Mouse (Mus musculus) kidney, postnatal 0 days (tissue): ENCODE measurements around the gene Cc2d1a. TPM values are rescaled to one million over a fixed set of nuclear protein-coding genes. Genes with fewer than 3 reads are reported as not detected.

Source experiments
- ATAC-seq: fragments of 200-750 bp; cut with Nextera tagmentation; replicated peaks from 2 replicates; pipeline ENCODE4 v1.8.0; 2017; ENCODE audit warnings: low read depth, moderate number of reproducible peaks, moderate TSS enrichment, moderate library complexity; ENCODE audit not compliant: low FRiP score
- DNase-seq: peaks from one replicate; pipeline ENCODE4 v3.0.0-alpha.2; 2016; ENCODE audit warnings: low spot score
- H3K27ac ChIP-seq: fragments of 300-500 bp; sonication (generic); 2 replicates; pipeline ENCODE4 v1.5.1; 2014; ENCODE audit warnings: mild to moderate bottlenecking
- H3K27me3 ChIP-seq: fragments of 300-500 bp; sonication (generic); 2 replicates; pipeline ENCODE4 v1.6.1; 2014; ENCODE audit warnings: low read length, mixed read lengths; ENCODE audit not compliant: insufficient read depth
- H3K36me3 ChIP-seq: fragments of 300-500 bp; sonication (generic); 2 replicates; pipeline ENCODE4 v1.6.1; 2014; ENCODE audit warnings: low read length, mixed read lengths; ENCODE audit not compliant: insufficient read depth
- H3K4me1 ChIP-seq: fragments of 300-500 bp; sonication (generic); replicated peaks from 2 replicates; pipeline ENCODE4 v1.6.1; 2014; ENCODE audit warnings: antibody characterized with exemption, low read length, mixed read lengths; ENCODE audit not compliant: insufficient read depth
- H3K4me2 ChIP-seq: fragments of 300-500 bp; sonication (generic); 2 replicates; pipeline ENCODE4 v1.6.1; 2014; ENCODE audit warnings: mild to moderate bottlenecking, low read length, moderate library complexity, mixed read lengths
- H3K4me3 ChIP-seq: fragments of 300-500 bp; sonication (generic); replicated peaks from 2 replicates; pipeline ENCODE4 v1.5.1; 2014; ENCODE audit warnings: low read depth, low read length
- H3K9ac ChIP-seq: fragments of 300-500 bp; sonication (generic); 2 replicates; pipeline ENCODE4 v1.6.1; 2014; ENCODE audit warnings: low read depth, low read length
- H3K9me3 ChIP-seq: fragments of 300-500 bp; sonication (generic); replicated peaks from 2 replicates; pipeline ENCODE4 v1.6.1; 2016; ENCODE audit warnings: low read length, inconsistent platforms, mixed read lengths
- CTCF ChIP-seq: IDR thresholded peaks from 2 replicates; pipeline ENCODE4 v1.5.1; 2016; ENCODE audit warnings: antibody characterized with exemption, low read depth, mild to moderate bottlenecking, moderate library complexity
- WGBS: fragments of 180-500 bp; shearing (Covaris S2); extraction: QIAGEN DNeasy Blood & Tissue Kit; methylation state at CpG from one replicate; pipeline ENCODE4 v1.1.7; 2014; 5-methylcytosine and 5-hydroxymethylcytosine counted together
- polyA plus RNA-seq: library from polyadenylated mRNA; unstranded; fragments of >200 nt; fragmentation: Nextera tagmentation; extraction: Ambion mirVana; gene quantifications from 2 replicates; pipeline ENCODE4 v1.2.1, GENCODE M21; 2015

The Cc2d1a gene
- polyA plus RNA-seq, result 17.2 and 19.1 TPM in 2 replicates

DNA sequence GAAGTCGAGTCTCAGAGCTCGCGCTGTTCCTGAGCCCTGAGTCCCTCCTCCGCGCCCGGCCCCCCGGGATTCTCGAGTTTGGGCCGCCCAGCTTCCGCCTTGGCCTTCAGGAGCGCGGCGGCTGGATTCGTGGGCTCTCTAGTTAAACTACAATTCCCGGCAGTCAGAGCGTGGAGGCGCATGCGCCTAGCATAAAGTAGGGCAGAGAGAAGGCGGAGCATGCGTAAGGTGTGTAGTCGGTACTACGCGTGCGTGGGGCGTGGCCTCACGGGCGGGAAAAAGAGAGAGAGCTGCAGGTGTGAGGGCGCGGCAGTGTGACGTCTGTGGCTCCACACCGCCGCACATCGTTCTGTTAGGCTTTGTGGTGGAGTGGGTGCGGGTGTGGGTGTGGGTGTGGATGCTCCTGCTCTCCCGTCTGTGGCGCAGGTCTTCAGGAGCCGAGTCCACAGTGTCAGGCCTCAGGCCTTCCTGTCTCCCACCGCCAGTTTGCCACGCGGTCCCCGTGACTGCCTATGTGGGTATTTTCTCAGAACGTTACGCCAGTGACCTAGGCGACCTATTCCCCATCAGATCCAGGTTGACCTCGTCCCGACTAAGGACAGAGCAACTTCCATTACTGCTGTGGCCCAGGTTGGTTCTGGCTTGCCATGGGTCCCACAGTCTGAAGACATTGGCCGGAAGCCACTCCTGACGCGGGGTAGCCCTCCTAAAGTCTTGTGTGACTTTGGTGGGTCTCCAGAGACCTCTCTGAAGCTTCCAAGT, at the start of gene Cc2d1a, which contains the start of gene 4930432K21Rik:
Gene Cc2d1a (minus strand): TSS at position 168 of the 762 bp plus-strand sequence.
Gene 4930432K21Rik (plus strand): TSS at position 257 of the 762 bp plus-strand sequence.
- H3K27ac ChIP-seq, result peak within 1 kb of the TSS; percentile 60; the same call in 1 of the 2 replicates
- peak; percentile 98 for DNase-seq
- H3K27me3 ChIP-seq, result no peaks in the 10 kb centered on the region
- H3K9ac ChIP-seq, result peak within 1 kb of the TSS; percentile 77
- ATAC-seq, result peak; percentile 89
- peak within 1 kb of the TSS; percentile 93 for H3K4me2 ChIP-seq
- 19% methylated on average over 48 of the region's 49 CpGs for WGBS
- peak within 1 kb of the TSS; percentile 62 for H3K4me3 ChIP-seq
- H3K9me3 ChIP-seq, result no peaks in the 10 kb centered on the region
- peaks cover 11% of the 10 kb centered on the region; the same call in 1 of the 2 replicates for H3K36me3 ChIP-seq
- peaks cover 10% of the 10 kb centered on the region; the same call in 1 of the 2 replicates for H3K4me1 ChIP-seq
- TF ChIP-seq CTCF, result 0 out of 2 replicates have a peak, but pooled peaks have one; percentile 7

DNA sequence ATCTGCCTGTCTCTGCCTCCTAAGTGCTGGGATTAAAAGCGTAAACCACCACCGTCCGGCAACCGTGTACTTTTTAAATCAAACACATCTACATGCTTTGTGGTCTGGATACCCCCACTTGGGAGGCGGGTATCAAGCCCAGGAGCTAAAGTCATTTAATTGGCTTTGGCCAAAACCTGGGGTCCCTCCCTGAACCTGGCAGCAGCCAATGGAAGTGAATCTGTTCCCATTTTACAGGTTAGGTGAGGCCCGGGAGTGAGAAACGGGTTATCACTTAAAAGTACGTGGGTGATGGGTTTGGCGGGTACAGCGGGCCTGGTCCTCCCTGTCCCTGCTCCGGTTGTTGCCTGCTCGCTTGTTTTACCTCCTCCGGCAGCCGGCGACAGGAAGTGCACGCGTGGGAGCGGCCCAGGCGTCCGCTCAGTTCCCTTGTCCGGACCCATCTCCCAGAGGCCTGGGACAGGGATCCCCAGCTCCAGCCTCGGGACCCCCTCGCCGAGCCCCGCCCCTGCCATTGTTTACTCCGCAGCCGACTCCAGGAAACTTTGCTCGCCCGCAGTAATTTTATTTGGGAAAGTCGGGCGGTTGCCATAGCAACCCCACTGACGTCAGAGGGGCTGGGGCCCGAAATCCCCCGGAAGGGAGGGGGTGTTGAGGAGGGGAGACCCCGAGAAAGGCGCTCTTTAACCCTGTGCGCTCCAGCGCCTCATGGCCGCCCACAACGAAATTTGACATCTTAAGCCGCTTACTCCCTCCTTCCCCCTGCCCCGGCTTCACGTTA, 49.6 kb upstream of the Cc2d1a start:
- ATAC-seq, result peak; percentile 14
- peak; percentile 98 for DNase-seq
- peak overlapping the region; percentile 55 for H3K9ac ChIP-seq
- no peaks in the 10 kb centered on the region for H3K27me3 ChIP-seq
- no peaks in the 10 kb centered on the region for H3K36me3 ChIP-seq
- peak overlapping the region; percentile 94 for H3K27ac ChIP-seq
- peaks cover 46% of the 10 kb centered on the region for H3K4me1 ChIP-seq
- H3K9me3 ChIP-seq, result no peaks in the 10 kb centered on the region
- H3K4me3 ChIP-seq, result peak overlapping the region; percentile 45
- peak overlapping the region; percentile 61 for H3K4me2 ChIP-seq
- TF ChIP-seq CTCF, result no peak
- WGBS, result 5% methylated on average over 43 of the region's 43 CpGs

DNA sequence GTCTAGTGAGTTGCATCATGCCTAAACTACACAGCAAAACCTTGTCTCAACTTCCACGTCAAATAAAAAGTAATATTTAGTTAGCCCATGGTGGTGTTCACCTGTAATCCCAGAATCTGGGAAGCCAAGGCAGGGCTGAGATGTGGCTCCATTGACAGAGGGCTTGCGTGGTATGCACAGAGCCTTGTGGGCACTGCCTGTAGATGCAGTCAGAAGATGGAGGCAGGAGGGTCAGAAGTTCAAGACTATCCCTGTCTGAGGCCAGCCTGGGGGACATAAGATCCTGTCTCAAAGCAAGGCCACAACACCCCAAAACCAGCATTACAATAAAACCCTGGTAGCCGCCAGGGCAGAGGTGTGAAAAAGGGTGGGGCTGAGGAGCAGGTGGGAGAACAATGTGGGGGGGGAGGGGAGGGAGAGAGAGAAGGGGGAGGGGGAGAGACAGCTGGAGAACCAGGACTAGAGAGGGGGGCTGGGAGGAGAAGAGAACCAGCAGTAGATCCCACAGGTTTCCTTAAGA, 46.5 kb upstream of the Cc2d1a start:
- peaks cover 30% of the 10 kb centered on the region for H3K4me1 ChIP-seq
- ATAC-seq (no peak), DNase-seq (no peak)
- no peak overlapping the region for H3K9ac ChIP-seq
- no peak for TF ChIP-seq CTCF
- H3K27ac ChIP-seq, result no peak overlapping the region
- no peaks in the 10 kb centered on the region for H3K27me3 ChIP-seq
- no peaks in the 10 kb centered on the region for H3K9me3 ChIP-seq
- H3K36me3 ChIP-seq, result no peaks in the 10 kb centered on the region
- WGBS, result 82% methylated on average over 3 of the region's 3 CpGs
- no peak overlapping the region for H3K4me3 ChIP-seq
- H3K4me2 ChIP-seq, result no peak overlapping the region

DNA sequence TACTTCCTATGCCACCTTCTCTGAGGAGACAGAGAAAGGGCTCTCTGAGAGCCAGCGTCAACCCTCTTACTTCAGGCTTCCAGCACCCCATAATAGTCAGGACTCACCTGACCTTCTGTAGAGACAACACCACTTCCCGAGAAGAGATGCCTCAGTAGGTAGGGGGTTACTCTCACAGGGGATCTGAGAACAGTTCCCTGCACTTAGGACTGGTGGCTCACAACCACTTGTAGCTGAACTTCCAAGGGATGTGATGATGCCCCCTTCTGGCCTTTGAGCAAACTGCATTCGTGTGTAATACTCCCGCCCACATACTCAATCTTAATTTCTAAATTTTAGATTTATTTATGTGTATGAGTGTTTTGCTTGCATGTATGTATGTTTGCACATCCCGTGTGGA, 45.8 kb upstream of the Cc2d1a start:
- Histone ChIP-seq H3K36me3 (no peaks in the 10 kb centered on the region), H3K27me3 (no peaks in the 10 kb centered on the region), H3K4me3 (no peak overlapping the region), H3K4me2 (no peak overlapping the region), H3K27ac (no peak overlapping the region), H3K9me3 (no peaks in the 10 kb centered on the region), H3K9ac (no peak overlapping the region), H3K4me1 (peaks cover 25% of the 10 kb centered on the region)
- peak; percentile 66 for TF ChIP-seq CTCF
- 85% methylated on average over 5 of the region's 5 CpGs for WGBS
- DNase-seq, result no peak
- ATAC-seq, result no peak

DNA sequence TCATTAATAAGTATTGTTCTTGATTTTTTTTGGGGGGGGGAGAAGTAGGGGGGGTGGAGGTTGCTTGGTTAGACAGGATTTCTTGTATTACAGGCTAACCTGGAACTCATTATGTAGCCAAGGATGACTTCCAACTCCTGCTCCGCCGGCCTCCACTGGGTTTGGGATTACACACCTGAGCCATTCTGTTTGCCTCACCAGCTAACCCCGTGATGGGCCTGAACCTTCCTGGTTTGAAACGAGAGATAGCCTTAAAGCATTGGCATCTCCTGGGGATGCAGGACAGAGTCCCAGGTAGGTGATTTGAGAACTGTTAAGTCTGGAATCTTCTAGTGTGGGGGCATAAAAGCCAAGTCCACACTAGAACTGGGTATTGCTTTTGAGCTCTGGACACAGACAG, 45.4 kb upstream of the Cc2d1a start:
- no peaks in the 10 kb centered on the region for H3K27me3 ChIP-seq
- 70% methylated on average over 4 of the region's 4 CpGs for WGBS
- ATAC-seq, result no peak
- H3K4me1 ChIP-seq, result peaks cover 21% of the 10 kb centered on the region
- no peak for DNase-seq
- no peak overlapping the region for H3K9ac ChIP-seq
- H3K4me3 ChIP-seq, result no peak overlapping the region
- H3K36me3 ChIP-seq, result no peaks in the 10 kb centered on the region
- peak overlapping the region; percentile 49; the same call in 1 of the 2 replicates for H3K4me2 ChIP-seq
- no peaks in the 10 kb centered on the region for H3K9me3 ChIP-seq
- no peak overlapping the region for H3K27ac ChIP-seq
- no peak for TF ChIP-seq CTCF

DNA sequence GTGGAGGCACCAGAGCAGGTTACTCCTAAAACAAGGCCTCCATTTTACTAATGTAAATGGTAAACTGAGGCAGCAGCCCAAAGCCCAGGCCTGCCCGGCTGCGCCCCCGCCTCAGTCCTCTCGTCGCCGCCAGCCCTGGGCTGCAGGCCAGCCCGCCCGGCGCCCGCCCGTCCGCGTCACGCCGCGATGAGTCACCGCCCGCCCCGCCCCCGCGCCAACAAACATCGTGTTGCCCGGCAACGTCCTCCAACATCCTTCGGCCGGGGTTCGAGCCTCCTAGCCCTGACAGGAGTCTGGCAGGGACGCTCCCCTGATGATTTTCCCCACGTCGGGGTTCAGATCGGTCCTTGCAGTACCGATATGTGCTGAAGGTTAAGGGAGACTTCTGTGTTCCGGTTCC, 44.8 kb upstream of the Cc2d1a start:
- Histone ChIP-seq H3K36me3 (no peaks in the 10 kb centered on the region), H3K27ac (peak overlapping the region; percentile 84), H3K9me3 (no peaks in the 10 kb centered on the region), H3K4me2 (peak overlapping the region; percentile 49), H3K9ac (no peak overlapping the region), H3K4me3 (peak overlapping the region; percentile 12; the same call in 1 of the 2 replicates), H3K27me3 (no peaks in the 10 kb centered on the region), H3K4me1 (peaks cover 15% of the 10 kb centered on the region)
- ATAC-seq (peak; percentile 70), DNase-seq (peak; percentile 74)
- WGBS, result 3% methylated on average over 33 of the region's 33 CpGs
- no peak for TF ChIP-seq CTCF
